Mouse (Mus musculus): ENCODE data around the gene Tnfrsf26. TPM values are rescaled to one million over a fixed set of nuclear protein-coding genes. Genes with fewer than 3 reads are reported as not detected.
"Not testable (repeated sequence)": the region's sequence is repeated elsewhere in the genome, so short reads cannot be mapped to it uniquely, and the experiment has no call there.

Tnfrsf26 gene
- 0.15 TPM in 1 of 2 replicates, not detected in the other for polyA plus RNA-seq (2015; fragmentation: Nextera tagmentation; extraction: Ambion mirVana)

- 96% methylated on average over 1 of the region's 1 CpGs for WGBS
- no peak within 1 kb of the TSS for H3K27ac ChIP-seq (ENCODE audit: low read length)
- H3K4me2 ChIP-seq (ENCODE audit: low read length), result no peak within 1 kb of the TSS
- no peak within 1 kb of the TSS for H3K4me3 ChIP-seq (replicated peaks; ENCODE audit: low read length)
- no peak for ATAC-seq
- H3K4me1 ChIP-seq (replicated peaks; ENCODE audit: control insufficient read depth, insufficient read depth, low read length), result no peaks in the 10 kb centered on the region
- no peaks in the 10 kb centered on the region for H3K9me3 ChIP-seq (ENCODE audit: control insufficient read depth, low read length)
- no peak within 1 kb of the TSS for H3K9ac ChIP-seq (replicated peaks; ENCODE audit: low read depth, low read length)
- H3K27me3 ChIP-seq (replicated peaks; ENCODE audit: control insufficient read depth, insufficient read depth, low read length), result no peaks in the 10 kb centered on the region
- H3K36me3 ChIP-seq (ENCODE audit: control insufficient read depth, insufficient read depth), result no peaks in the 10 kb centered on the region
Measured at GRCm38 (mm10) chr7:143628540-143628939, at the start of gene Tnfrsf26. Tnfrsf26 (minus strand) TSS chr7:143628722.

GRCm38 (mm10) chr7:143666427-143667311 lies 38.1 kb upstream of the Tnfrsf26 start:
- Histone ChIP-seq H3K9ac (replicated peaks; ENCODE audit: low read depth, low read length) (no peak overlapping the region), H3K4me3 (replicated peaks; ENCODE audit: low read length) (no peak overlapping the region), H3K4me2 (ENCODE audit: low read length) (no peak overlapping the region), H3K9me3 (ENCODE audit: control insufficient read depth, low read length) (no peaks in the 10 kb centered on the region), H3K4me1 (replicated peaks; ENCODE audit: control insufficient read depth, insufficient read depth, low read length) (no peaks in the 10 kb centered on the region), H3K27ac (ENCODE audit: low read length) (no peak overlapping the region), H3K27me3 (replicated peaks; ENCODE audit: control insufficient read depth, insufficient read depth, low read length) (no peaks in the 10 kb centered on the region), H3K36me3 (ENCODE audit: control insufficient read depth, insufficient read depth) (no peaks in the 10 kb centered on the region)
- ATAC-seq, result no peak

- H3K9me3 ChIP-seq (ENCODE audit: control insufficient read depth, low read length), result no peaks in the 10 kb centered on the region
- ATAC-seq, result no peak
- H3K9ac ChIP-seq (replicated peaks; ENCODE audit: low read depth, low read length), result no peak overlapping the region
- no peaks in the 10 kb centered on the region for H3K4me1 ChIP-seq (replicated peaks; ENCODE audit: control insufficient read depth, insufficient read depth, low read length)
- H3K4me2 ChIP-seq (ENCODE audit: low read length), result no peak overlapping the region
- 86% methylated on average over 2 of the region's 2 CpGs for WGBS
- H3K27me3 ChIP-seq (replicated peaks; ENCODE audit: control insufficient read depth, insufficient read depth, low read length), result no peaks in the 10 kb centered on the region
- no peak overlapping the region for H3K27ac ChIP-seq (ENCODE audit: low read length)
- no peak overlapping the region for H3K4me3 ChIP-seq (replicated peaks; ENCODE audit: low read length)
- no peaks in the 10 kb centered on the region for H3K36me3 ChIP-seq (ENCODE audit: control insufficient read depth, insufficient read depth)
Measured at GRCm38 (mm10) chr7:143663470-143663869, 34.9 kb upstream of the Tnfrsf26 start.

- no peak for ATAC-seq
Measured at GRCm38 (mm10) chr7:143660797-143661196, 32.3 kb upstream of the Tnfrsf26 start.

GRCm38 (mm10) chr7:143649769-143650346 lies 21.3 kb upstream of the Tnfrsf26 start:
- not testable (repeated sequence) for H3K9me3 ChIP-seq (ENCODE audit: control insufficient read depth, low read length); H3K9ac ChIP-seq (replicated peaks; ENCODE audit: low read depth, low read length); H3K27ac ChIP-seq (ENCODE audit: low read length); H3K36me3 ChIP-seq (ENCODE audit: control insufficient read depth, insufficient read depth); ATAC-seq; H3K27me3 ChIP-seq (replicated peaks; ENCODE audit: control insufficient read depth, insufficient read depth, low read length); H3K4me1 ChIP-seq (replicated peaks; ENCODE audit: control insufficient read depth, insufficient read depth, low read length)
- peak overlapping the region; percentile 91 for H3K4me2 ChIP-seq (ENCODE audit: low read length)
- 47% methylated on average over 10 of the region's 10 CpGs for WGBS
- peak overlapping the region; percentile 81 for H3K4me3 ChIP-seq (replicated peaks; ENCODE audit: low read length)

More at GRCm38 (mm10) chr7:143660797-143661196, 32.3 kb upstream of the Tnfrsf26 start:
- H3K4me2 ChIP-seq (ENCODE audit: low read length), result no peak overlapping the region
- no peak overlapping the region for H3K27ac ChIP-seq (ENCODE audit: low read length)
- H3K4me1 ChIP-seq (replicated peaks; ENCODE audit: control insufficient read depth, insufficient read depth, low read length), result no peaks in the 10 kb centered on the region
- H3K36me3 ChIP-seq (ENCODE audit: control insufficient read depth, insufficient read depth), result no peaks in the 10 kb centered on the region
- no peaks in the 10 kb centered on the region for H3K27me3 ChIP-seq (replicated peaks; ENCODE audit: control insufficient read depth, insufficient read depth, low read length)
- H3K9me3 ChIP-seq (ENCODE audit: control insufficient read depth, low read length), result no peaks in the 10 kb centered on the region
- no peak overlapping the region for H3K9ac ChIP-seq (replicated peaks; ENCODE audit: low read depth, low read length)
- no peak overlapping the region for H3K4me3 ChIP-seq (replicated peaks; ENCODE audit: low read length)

- no peaks in the 10 kb centered on the region for H3K9me3 ChIP-seq (ENCODE audit: control insufficient read depth, low read length)
- H3K9ac ChIP-seq (replicated peaks; ENCODE audit: low read depth, low read length), result peak within 1 kb of the TSS; percentile 73
- ATAC-seq, result peak; percentile 100
- no peaks in the 10 kb centered on the region for H3K36me3 ChIP-seq (ENCODE audit: control insufficient read depth, insufficient read depth)
- H3K4me2 ChIP-seq (ENCODE audit: low read length), result peak within 1 kb of the TSS; percentile 91
- 1% methylated on average over 39 of the region's 39 CpGs for WGBS
- no peaks in the 10 kb centered on the region for H3K27me3 ChIP-seq (replicated peaks; ENCODE audit: control insufficient read depth, insufficient read depth, low read length)
- no peak within 1 kb of the TSS for H3K27ac ChIP-seq (ENCODE audit: low read length)
- peak within 1 kb of the TSS; percentile 81 for H3K4me3 ChIP-seq (replicated peaks; ENCODE audit: low read length)
- H3K4me1 ChIP-seq (replicated peaks; ENCODE audit: control insufficient read depth, insufficient read depth, low read length), result peaks cover 2% of the 10 kb centered on the region; the same call in 1 of the 2 replicates
Measured at GRCm38 (mm10) chr7:143649034-143649768, 20.7 kb upstream of the Tnfrsf26 start, which contains the start of gene Tnfrsf22. Tnfrsf22 (minus strand) TSS chr7:143649661.

- H3K4me2 ChIP-seq (ENCODE audit: low read length); H3K27me3 ChIP-seq (replicated peaks; ENCODE audit: control insufficient read depth, insufficient read depth, low read length); H3K9ac ChIP-seq (replicated peaks; ENCODE audit: low read depth, low read length); H3K9me3 ChIP-seq (ENCODE audit: control insufficient read depth, low read length); H3K4me1 ChIP-seq (replicated peaks; ENCODE audit: control insufficient read depth, insufficient read depth, low read length); H3K4me3 ChIP-seq (replicated peaks; ENCODE audit: low read length); H3K36me3 ChIP-seq (ENCODE audit: control insufficient read depth, insufficient read depth); H3K27ac ChIP-seq (ENCODE audit: low read length); ATAC-seq: not testable (repeated sequence)
- WGBS, result 86% methylated on average over 2 of the region's 2 CpGs
Measured at GRCm38 (mm10) chr7:143643949-143644348, 15.4 kb upstream of the Tnfrsf26 start.

GRCm38 (mm10) chr7:143636674-143637073 lies 8.2 kb upstream of the Tnfrsf26 start:
- Histone ChIP-seq H3K4me1 (replicated peaks; ENCODE audit: control insufficient read depth, insufficient read depth, low read length) (no peaks in the 10 kb centered on the region), H3K27me3 (replicated peaks; ENCODE audit: control insufficient read depth, insufficient read depth, low read length) (no peaks in the 10 kb centered on the region), H3K4me2 (ENCODE audit: low read length) (no peak overlapping the region), H3K9me3 (ENCODE audit: control insufficient read depth, low read length) (no peaks in the 10 kb centered on the region), H3K36me3 (ENCODE audit: control insufficient read depth, insufficient read depth) (no peaks in the 10 kb centered on the region), H3K27ac (ENCODE audit: low read length) (no peak overlapping the region), H3K4me3 (replicated peaks; ENCODE audit: low read length) (no peak overlapping the region), H3K9ac (replicated peaks; ENCODE audit: low read depth, low read length) (no peak overlapping the region)
- WGBS, result 96% methylated on average over 1 of the region's 1 CpGs
- no peak for ATAC-seq

GRCm38 (mm10) chr7:143631503-143631902 lies 3.0 kb upstream of the Tnfrsf26 start:
- no peaks in the 10 kb centered on the region for H3K9me3 ChIP-seq (ENCODE audit: control insufficient read depth, low read length)
- no peak for ATAC-seq
- no peak overlapping the region for H3K4me3 ChIP-seq (replicated peaks; ENCODE audit: low read length)
- WGBS, result 72% methylated on average over 2 of the region's 2 CpGs
- H3K27ac ChIP-seq (ENCODE audit: low read length), result no peak overlapping the region
- H3K27me3 ChIP-seq (replicated peaks; ENCODE audit: control insufficient read depth, insufficient read depth, low read length), result no peaks in the 10 kb centered on the region
- H3K9ac ChIP-seq (replicated peaks; ENCODE audit: low read depth, low read length), result no peak overlapping the region
- no peaks in the 10 kb centered on the region for H3K36me3 ChIP-seq (ENCODE audit: control insufficient read depth, insufficient read depth)
- H3K4me2 ChIP-seq (ENCODE audit: low read length), result no peak overlapping the region
- no peaks in the 10 kb centered on the region for H3K4me1 ChIP-seq (replicated peaks; ENCODE audit: control insufficient read depth, insufficient read depth, low read length)
